Mouse (Mus musculus) cortical plate, adult 2 months (tissue): ENCODE data around the gene Prr5l.

ENCODE experiments used
- CTCF ChIP-seq: fragments of 200-500 bp; IDR thresholded peaks from 2 replicates; pipeline ENCODE4 v1.5.1; 2011; ENCODE audit warnings: mild to moderate bottlenecking, control low read depth, low read length; ENCODE audit not compliant: insufficient read depth; ENCODE audit errors: extremely low read depth
- POLR2A ChIP-seq: fragments of 200-500 bp; IDR thresholded peaks from 2 replicates; pipeline ENCODE4 v1.6.1; 2011; ENCODE audit warnings: mild to moderate bottlenecking, low read length, control low read depth; ENCODE audit not compliant: insufficient read depth; ENCODE audit errors: extremely low read depth

DNA sequence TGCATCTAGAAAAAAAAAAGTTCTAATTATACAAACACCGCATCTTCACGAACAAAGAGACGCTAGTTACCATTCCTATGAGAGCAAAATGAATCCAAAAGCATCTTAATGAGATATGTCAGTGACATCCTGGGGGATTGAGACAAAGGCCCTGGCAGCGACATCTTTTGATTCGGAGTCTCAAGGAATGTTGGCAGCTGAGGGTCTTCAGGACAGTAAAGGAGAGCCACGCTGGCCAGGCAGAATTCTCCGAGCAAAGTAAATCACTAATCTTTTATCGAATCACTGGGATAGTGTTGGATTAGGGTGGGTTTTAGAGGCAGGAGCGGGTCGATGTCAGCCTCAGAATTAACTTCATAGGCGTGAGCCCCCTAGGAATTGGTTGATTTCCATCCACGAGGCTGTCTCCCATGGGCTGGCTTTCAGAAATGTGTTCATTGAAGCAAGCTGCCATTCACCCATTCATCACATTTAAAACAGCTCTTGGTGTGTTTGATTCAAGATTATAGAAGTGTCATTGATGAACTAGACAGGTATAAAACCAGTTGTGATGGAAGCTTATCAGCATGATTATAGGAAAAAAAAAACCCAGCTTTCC, 42.9 kb upstream of the Prr5l start:
- TF ChIP-seq CTCF (no peak), POLR2A (no peak)
